Mouse (Mus musculus): ENCODE data around the gene Gm10130. TPM values are rescaled to one million over a fixed set of nuclear protein-coding genes. Genes with fewer than 3 reads are reported as not detected.
"Not testable (repeated sequence)": the region's sequence is repeated elsewhere in the genome, so short reads cannot be mapped to it uniquely, and the experiment has no call there.

The Gm10130 gene
- polyA plus RNA-seq (2015; fragmentation: Nextera tagmentation; extraction: Ambion mirVana): 1.6 TPM in 1 of 2 replicates, not detected in the other

GRCm38 (mm10) chr2:150323402-150323801, at the start of gene Gm10130:
Gm10130 (plus strand) TSS chr2:150323702.
- H3K9me3 ChIP-seq (ENCODE audit: low read length): no peaks in the 10 kb centered on the region; the same call in 1 of the 2 replicates
- DNase-seq (ENCODE audit: low spot score) (no peak), ATAC-seq (no peak)
- H3K36me3 ChIP-seq (ENCODE audit: insufficient read depth, low read length): peaks cover 6% of the 10 kb centered on the region; the same call in 1 of the 2 replicates
- no peak within 1 kb of the TSS for H3K4me2 ChIP-seq (replicated peaks; ENCODE audit: low read depth, low read length)
- no peak within 1 kb of the TSS for H3K9ac ChIP-seq (replicated peaks; ENCODE audit: low read depth)
- no peak within 1 kb of the TSS for H3K27ac ChIP-seq (ENCODE audit: low read length)
- H3K27me3 ChIP-seq (replicated peaks; ENCODE audit: insufficient read depth, low read length): no peaks in the 10 kb centered on the region
- WGBS: 97% methylated on average over 5 of the region's 5 CpGs
- H3K4me3 ChIP-seq (ENCODE audit: low read depth, low read length): no peak within 1 kb of the TSS
- no peaks in the 10 kb centered on the region for H3K4me1 ChIP-seq (ENCODE audit: insufficient read depth, low read depth, low read length)
- TF ChIP-seq EP300 (IDR thresholded peaks at IDR 0.05) (no peak), CTCF (IDR thresholded peaks at IDR 0.05) (no peak)

GRCm38 (mm10) chr2:150293669-150294068, 29.8 kb upstream of the Gm10130 start:
- Histone ChIP-seq H3K9ac (replicated peaks; ENCODE audit: low read depth) (no peak overlapping the region), H3K4me2 (replicated peaks; ENCODE audit: low read depth, low read length) (no peak overlapping the region), H3K36me3 (ENCODE audit: insufficient read depth, low read length) (no peaks in the 10 kb centered on the region), H3K9me3 (ENCODE audit: low read length) (no peaks in the 10 kb centered on the region), H3K27me3 (replicated peaks; ENCODE audit: insufficient read depth, low read length) (no peaks in the 10 kb centered on the region), H3K4me3 (ENCODE audit: low read depth, low read length) (no peak overlapping the region), H3K4me1 (ENCODE audit: insufficient read depth, low read depth, low read length) (no peaks in the 10 kb centered on the region), H3K27ac (ENCODE audit: low read length) (no peak overlapping the region)
- DNase-seq (ENCODE audit: low spot score) (no peak), ATAC-seq (no peak)
- TF ChIP-seq EP300 (IDR thresholded peaks at IDR 0.05): no peak
- no peak for TF ChIP-seq CTCF (IDR thresholded peaks at IDR 0.05)
- 71% methylated on average over 6 of the region's 6 CpGs for WGBS

GRCm38 (mm10) chr2:150299096-150299495, 24.4 kb upstream of the Gm10130 start:
- no peak overlapping the region for H3K4me3 ChIP-seq (ENCODE audit: low read depth, low read length)
- ATAC-seq: no peak
- 22% methylated on average over 1 of the region's 1 CpGs for WGBS
- H3K4me2 ChIP-seq (replicated peaks; ENCODE audit: low read depth, low read length): no peak overlapping the region
- H3K9me3 ChIP-seq (ENCODE audit: low read length): no peaks in the 10 kb centered on the region
- no peaks in the 10 kb centered on the region for H3K36me3 ChIP-seq (ENCODE audit: insufficient read depth, low read length)
- no peaks in the 10 kb centered on the region for H3K27me3 ChIP-seq (replicated peaks; ENCODE audit: insufficient read depth, low read length)
- DNase-seq (ENCODE audit: low spot score): no peak
- no peak overlapping the region for H3K27ac ChIP-seq (ENCODE audit: low read length)
- TF ChIP-seq EP300 (IDR thresholded peaks at IDR 0.05): no peak
- no peak for TF ChIP-seq CTCF (IDR thresholded peaks at IDR 0.05)
- no peaks in the 10 kb centered on the region for H3K4me1 ChIP-seq (ENCODE audit: insufficient read depth, low read depth, low read length)
- H3K9ac ChIP-seq (replicated peaks; ENCODE audit: low read depth): no peak overlapping the region

GRCm38 (mm10) chr2:150307183-150307773, 16.2 kb upstream of the Gm10130 start:
- H3K4me1 ChIP-seq (ENCODE audit: insufficient read depth, low read depth, low read length): no peaks in the 10 kb centered on the region
- 84% methylated on average over 10 of the region's 10 CpGs for WGBS
- no peak for DNase-seq (ENCODE audit: low spot score)
- no peak overlapping the region for H3K9ac ChIP-seq (replicated peaks; ENCODE audit: low read depth)
- TF ChIP-seq CTCF (IDR thresholded peaks at IDR 0.05): no peak
- no peak for TF ChIP-seq EP300 (IDR thresholded peaks at IDR 0.05)
- H3K4me2 ChIP-seq (replicated peaks; ENCODE audit: low read depth, low read length): no peak overlapping the region
- H3K4me3 ChIP-seq (ENCODE audit: low read depth, low read length): no peak overlapping the region
- H3K36me3 ChIP-seq (ENCODE audit: insufficient read depth, low read length): no peaks in the 10 kb centered on the region
- ATAC-seq: no peak
- H3K27me3 ChIP-seq (replicated peaks; ENCODE audit: insufficient read depth, low read length): no peaks in the 10 kb centered on the region
- no peaks in the 10 kb centered on the region for H3K9me3 ChIP-seq (ENCODE audit: low read length)
- no peak overlapping the region for H3K27ac ChIP-seq (ENCODE audit: low read length)

GRCm38 (mm10) chr2:150310952-150311884, 12.3 kb upstream of the Gm10130 start:
- Histone ChIP-seq H3K4me2 (replicated peaks; ENCODE audit: low read depth, low read length) (peak overlapping the region; percentile 55), H3K4me3 (ENCODE audit: low read depth, low read length) (peak overlapping the region; percentile 51), H3K9ac (replicated peaks; ENCODE audit: low read depth) (peak overlapping the region; percentile 39; the same call in 1 of the 2 replicates)
- DNase-seq (ENCODE audit: low spot score) (peak; percentile 94), ATAC-seq (peak; percentile 99)
- not testable (repeated sequence) for H3K27me3 ChIP-seq (replicated peaks; ENCODE audit: insufficient read depth, low read length); H3K4me1 ChIP-seq (ENCODE audit: insufficient read depth, low read depth, low read length); H3K27ac ChIP-seq (ENCODE audit: low read length); H3K36me3 ChIP-seq (ENCODE audit: insufficient read depth, low read length); H3K9me3 ChIP-seq (ENCODE audit: low read length)
- 5% methylated on average over 19 of the region's 19 CpGs for WGBS
- 0 out of 2 replicates have a peak, but pooled peaks have one; percentile 38 for TF ChIP-seq EP300 (IDR thresholded peaks at IDR 0.05)

- Histone ChIP-seq H3K27me3 (replicated peaks; ENCODE audit: insufficient read depth, low read length) (no peaks in the 10 kb centered on the region), H3K27ac (ENCODE audit: low read length) (no peak overlapping the region), H3K36me3 (ENCODE audit: insufficient read depth, low read length) (no peaks in the 10 kb centered on the region), H3K4me3 (ENCODE audit: low read depth, low read length) (no peak overlapping the region), H3K9ac (replicated peaks; ENCODE audit: low read depth) (no peak overlapping the region), H3K4me2 (replicated peaks; ENCODE audit: low read depth, low read length) (no peak overlapping the region), H3K4me1 (ENCODE audit: insufficient read depth, low read depth, low read length) (no peaks in the 10 kb centered on the region), H3K9me3 (ENCODE audit: low read length) (no peaks in the 10 kb centered on the region; the same call in 1 of the 2 replicates)
- DNase-seq (ENCODE audit: low spot score) (no peak), ATAC-seq (no peak)
- TF ChIP-seq CTCF (IDR thresholded peaks at IDR 0.05) (no peak), EP300 (IDR thresholded peaks at IDR 0.05) (no peak)
Observed at GRCm38 (mm10) chr2:150316140-150316539, 7.4 kb upstream of the Gm10130 start.

Measured in lung, postnatal 0 days (tissue).